Mouse (Mus musculus): Measurements from ENCODE around the gene Palld.

The Palld gene

GRCm38 (mm10) chr8:61775936-61776335 lies 126.6 kb downstream of the Palld start:
- no peak for DNase-seq (ENCODE audit: low read depth in 1 of 2, low spot score in 2 of 2)

DNA sequence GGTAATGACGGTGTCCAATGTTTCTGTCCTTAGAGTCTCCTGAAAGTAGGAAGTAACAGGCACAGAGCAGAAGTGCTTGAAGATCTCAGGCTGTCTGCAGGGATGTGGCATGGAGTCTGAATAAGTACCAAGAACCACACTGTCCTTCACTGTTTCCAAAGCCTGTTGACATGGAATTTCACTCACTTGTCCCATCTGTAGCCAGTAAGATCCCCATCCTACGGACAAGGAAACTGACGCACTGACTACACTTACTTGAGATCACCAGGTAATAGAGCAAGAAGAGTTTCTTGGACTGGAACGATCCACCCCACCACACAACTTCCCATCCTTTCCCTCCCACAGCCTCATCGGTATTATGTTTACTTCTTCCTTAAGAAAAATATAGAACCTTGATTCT lies 128.3 kb downstream of the Palld start:
- DNase-seq (ENCODE audit: low read depth in 1 of 2, low spot score in 2 of 2), result no peak

DNA sequence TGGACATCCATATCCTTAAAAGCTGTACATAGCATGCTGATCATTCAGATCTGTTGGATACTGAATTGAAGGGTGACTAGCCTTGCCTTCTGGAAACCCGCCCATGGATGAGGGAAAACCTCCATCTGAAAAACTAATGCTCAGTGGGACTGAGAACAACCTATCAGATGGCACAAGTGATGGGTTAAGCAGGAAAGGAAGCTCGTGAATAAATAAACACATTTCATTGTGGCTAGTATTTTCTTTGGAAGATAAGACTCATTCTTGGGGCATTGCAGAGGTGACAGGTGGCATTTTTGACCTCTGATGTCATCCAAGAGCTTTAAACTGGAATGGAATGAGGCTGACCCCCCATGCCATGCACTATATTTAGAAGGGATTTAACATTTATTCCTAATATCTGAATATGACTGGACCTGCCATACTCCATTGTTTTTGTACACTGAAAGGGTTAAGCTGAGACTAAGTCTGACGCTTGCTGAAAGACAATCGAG lies 128.8 kb downstream of the Palld start:
- DNase-seq (ENCODE audit: low read depth in 1 of 2, low spot score in 2 of 2), result no peak

DNA sequence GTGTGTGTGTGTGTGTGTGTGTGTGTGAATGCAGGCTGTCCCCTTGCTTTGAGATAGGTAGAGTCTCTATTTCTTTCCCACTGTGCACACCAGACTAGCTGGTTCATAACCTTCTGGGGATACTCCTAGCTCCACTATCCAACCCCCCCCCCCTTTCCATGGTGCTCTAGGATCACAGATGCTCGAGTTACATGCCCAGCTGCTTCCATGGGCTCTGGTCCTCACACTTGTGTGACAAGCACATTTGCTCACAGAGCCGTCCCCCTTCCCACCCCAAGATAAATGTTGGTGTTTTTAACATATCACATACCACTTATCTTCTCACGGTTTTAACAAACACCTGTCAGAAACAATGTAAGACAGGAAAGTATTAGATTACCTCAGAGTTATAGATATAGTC lies 131.2 kb downstream of the Palld start:
- DNase-seq (ENCODE audit: low read depth in 1 of 2, low spot score in 2 of 2), result no peak

- DNase-seq (ENCODE audit: low read depth in 1 of 2, low spot score in 2 of 2), result no peak
Measured at GRCm38 (mm10) chr8:61769340-61769879, 133.1 kb downstream of the Palld start.

DNA sequence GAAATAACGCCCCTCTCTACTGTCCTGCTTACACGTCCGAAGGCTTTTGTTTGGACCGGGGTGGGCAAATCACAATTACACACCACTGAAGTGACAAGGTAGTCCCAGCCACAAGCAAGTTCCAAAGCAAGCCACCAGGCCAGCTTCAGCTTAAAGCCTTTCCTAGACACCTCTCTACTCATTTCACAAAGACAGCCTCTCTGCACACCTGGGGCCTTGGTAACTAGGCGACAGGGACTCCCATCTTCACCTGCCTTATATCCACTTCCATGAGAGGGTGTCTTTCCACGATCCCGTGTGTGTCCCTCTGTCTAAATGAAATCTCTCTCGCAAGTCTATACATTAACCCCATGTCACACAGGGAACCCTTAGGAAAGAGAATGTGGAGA lies 142.3 kb downstream of the Palld start:
- DNase-seq (ENCODE audit: low read depth in 1 of 2, low spot score in 2 of 2), result no peak

DNA sequence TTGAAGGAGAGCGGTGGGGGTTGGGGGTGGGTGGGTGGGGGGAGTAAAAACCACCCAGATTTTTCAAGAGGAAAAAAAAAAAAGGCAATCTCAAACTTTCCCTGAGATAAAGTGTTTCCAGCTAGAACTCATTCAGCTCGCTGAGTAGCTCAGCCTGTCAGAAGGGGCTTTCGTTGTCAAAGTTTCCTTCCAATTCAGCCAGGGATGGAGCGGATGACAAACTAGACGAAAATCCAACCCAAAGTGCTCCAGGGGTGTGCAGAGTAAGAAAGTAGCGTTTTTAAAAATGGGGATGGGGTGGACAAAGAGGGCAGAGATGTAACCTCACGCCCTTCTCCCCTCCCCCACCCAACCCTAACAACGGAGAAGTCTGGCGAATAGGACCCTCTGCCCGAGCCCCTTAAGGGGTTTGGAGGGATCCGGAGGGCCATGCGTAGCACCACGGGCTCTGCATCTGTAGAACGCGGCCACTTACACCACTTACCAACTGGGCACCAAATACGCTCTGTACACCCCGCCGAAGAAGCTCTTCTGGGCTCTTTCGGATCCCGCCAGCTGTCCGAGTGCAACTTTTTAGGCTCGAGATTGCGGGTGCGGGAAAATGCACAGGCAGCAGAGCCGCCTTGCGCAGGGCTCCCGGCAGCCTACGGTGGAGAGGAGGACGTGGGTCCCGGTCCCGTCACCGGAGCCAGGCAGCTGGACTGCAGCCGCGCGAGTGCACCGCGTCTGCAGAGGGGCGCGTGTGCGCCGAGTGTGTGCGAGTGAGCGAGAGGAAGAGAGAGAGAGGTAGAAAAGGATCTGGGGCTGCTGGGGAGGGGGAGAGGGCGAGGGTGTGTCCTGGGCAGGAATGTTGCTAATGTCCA lies 142.9 kb downstream of the Palld start:
- no peak for DNase-seq (ENCODE audit: low read depth in 1 of 2, low spot score in 2 of 2)

- DNase-seq (ENCODE audit: low read depth in 1 of 2, low spot score in 2 of 2), result no peak
Measured at GRCm38 (mm10) chr8:61758686-61759326, 143.7 kb downstream of the Palld start.

- no peak for DNase-seq (ENCODE audit: low read depth in 1 of 2, low spot score in 2 of 2)
Measured at GRCm38 (mm10) chr8:61756971-61757965, 145.2 kb downstream of the Palld start.

- no peak for DNase-seq (ENCODE audit: low read depth in 1 of 2, low spot score in 2 of 2)
Measured at GRCm38 (mm10) chr8:61755186-61755585, 147.3 kb downstream of the Palld start.

DNA sequence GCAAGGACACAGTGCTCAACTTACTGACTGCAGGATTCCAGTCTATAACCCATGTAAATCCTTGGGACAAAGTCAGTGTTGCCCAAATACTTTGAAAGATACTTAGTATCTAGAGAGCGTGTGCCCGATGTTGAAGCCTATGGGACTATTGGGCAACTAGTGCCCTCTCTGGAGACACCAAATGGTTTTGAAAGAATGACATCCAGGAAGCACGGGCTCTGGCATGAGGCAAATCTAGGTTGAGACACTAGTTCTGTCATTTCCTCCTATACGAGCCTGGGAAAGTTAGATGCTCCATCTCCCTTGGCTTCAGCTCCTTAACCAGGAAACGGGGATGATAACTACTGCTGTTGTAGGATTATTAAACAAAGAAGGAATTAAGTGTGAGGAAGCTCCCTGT lies 155.4 kb downstream of the Palld start:
- DNase-seq (ENCODE audit: low read depth in 1 of 2, low spot score in 2 of 2), result no peak

DNA sequence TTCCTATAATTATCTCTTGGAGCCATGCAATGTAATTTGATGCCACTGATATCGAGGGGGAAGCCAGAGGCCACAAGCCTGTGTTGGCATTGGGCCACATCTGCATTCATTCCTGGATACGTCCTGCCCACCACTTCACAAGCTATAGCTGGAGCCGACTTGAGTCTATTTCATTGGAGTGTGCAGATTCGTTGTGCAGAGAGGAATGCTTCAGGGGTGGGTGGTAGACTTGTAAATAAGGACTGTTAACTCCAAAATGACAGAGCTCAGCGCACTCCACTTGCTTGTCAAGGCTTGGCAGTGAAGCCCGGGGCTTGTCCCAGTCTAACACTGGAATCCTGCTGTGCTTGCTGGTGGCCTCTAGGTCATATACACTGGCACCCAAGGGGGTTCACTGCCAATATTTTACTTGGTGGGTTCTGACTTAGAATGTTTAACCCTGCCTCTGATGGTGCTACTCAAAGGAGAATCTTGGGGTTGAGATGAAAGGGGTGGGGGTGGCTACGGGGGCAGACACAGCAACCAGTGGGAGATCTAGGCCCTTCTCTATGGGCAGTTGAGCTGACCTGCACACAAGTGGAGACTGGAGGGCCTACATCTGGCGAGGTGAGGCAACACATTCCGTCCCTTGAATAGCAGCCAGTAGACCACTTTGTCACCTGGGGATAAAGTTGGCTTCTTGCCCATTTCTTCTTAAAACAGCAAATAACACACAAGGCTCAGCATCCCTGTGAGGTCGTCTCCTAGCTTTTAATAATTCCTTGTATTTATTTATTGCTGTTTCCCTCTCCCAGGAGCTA lies 157.1 kb downstream of the Palld start:
- DNase-seq (ENCODE audit: low read depth in 1 of 2, low spot score in 2 of 2), result no peak

DNA sequence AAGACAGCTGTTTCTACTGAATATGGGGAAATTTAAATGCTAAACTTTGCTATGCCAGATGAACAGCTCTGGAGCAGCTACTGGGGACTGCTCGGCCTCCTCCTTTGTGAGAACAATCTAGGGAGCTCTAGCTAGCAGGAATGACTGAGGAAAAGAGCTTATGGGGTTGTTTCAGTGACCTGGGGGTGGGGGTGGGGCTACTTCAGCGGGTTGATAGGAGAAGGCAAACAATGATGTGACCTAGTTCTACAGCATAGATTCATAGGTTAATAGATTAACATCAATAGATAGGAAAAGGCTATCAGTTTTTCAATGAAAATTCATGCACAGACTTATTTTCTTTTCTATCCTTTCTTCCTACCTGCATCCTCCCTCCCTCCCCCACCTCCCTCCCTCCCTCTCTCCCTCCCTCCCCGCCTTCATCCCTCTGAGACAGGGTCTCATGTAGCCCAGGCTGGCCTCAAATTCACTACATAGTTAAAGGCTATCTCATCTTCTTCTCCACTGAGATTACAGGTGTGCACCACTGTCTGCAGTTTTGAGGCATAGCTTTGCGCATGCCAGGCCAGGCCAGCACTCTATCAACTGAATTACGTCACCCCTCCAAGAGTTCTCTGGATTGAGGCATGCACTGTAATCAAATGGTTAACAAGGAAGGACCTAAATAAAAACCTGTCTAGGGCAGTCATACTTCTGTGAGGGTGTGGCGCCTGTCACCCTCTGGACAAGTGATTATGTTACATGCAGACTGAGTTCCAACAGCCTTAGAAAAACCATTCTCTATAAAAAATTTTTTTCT lies 158.5 kb downstream of the Palld start:
- DNase-seq (ENCODE audit: low read depth in 1 of 2, low spot score in 2 of 2), result no peak

- DNase-seq (ENCODE audit: low read depth in 1 of 2, low spot score in 2 of 2), result no peak
Measured at GRCm38 (mm10) chr8:61737465-61737864, 165.0 kb downstream of the Palld start.

DNA sequence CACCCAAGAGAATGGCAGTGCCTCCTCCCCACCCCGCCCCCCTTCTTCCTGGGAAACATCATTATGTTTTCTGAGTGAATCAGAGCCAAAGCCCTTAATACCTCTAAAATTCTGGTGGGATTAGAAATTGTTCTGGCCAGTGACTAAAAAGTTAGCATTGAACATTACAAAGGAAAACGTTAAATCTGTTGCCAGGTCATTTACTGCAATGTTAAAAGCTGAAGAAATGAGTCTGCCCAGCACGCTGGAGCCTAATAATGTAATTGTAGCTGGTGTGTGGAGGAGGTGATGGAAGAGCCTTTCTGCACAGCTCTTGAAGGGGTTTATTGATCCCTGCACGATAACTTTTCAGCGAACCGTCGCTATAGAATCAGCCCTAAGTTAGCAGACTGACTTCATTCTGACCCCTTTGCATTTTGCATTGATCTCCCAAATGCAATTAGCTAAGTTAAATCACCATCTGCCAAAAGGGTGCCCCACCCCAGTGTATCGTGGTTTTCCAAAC lies 165.7 kb downstream of the Palld start:
- DNase-seq (ENCODE audit: low read depth in 1 of 2, low spot score in 2 of 2), result no peak

GRCm38 (mm10) chr8:61736117-61736516 lies 166.4 kb downstream of the Palld start:
- DNase-seq (ENCODE audit: low read depth in 1 of 2, low spot score in 2 of 2), result no peak

DNA sequence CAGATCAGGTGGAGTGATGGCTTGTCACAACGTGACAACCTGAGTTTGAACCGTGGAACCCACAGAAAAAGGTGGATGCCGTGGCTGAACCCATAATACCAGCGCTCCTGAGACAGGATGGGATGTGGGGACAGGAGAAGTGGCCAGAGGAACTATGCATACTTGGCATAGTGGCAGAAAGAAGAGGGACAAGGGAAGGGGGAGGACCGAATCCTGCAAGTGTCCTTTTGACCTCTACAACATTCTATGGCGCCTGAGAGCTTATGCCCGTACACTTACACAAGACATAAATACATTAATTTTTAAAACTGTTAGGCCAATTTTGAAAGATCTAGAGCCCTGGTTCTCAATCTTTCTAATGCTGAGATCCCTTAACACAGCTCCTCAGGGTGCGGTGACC lies 168.3 kb downstream of the Palld start:
- DNase-seq (ENCODE audit: low read depth in 1 of 2, low spot score in 2 of 2), result no peak

DNA sequence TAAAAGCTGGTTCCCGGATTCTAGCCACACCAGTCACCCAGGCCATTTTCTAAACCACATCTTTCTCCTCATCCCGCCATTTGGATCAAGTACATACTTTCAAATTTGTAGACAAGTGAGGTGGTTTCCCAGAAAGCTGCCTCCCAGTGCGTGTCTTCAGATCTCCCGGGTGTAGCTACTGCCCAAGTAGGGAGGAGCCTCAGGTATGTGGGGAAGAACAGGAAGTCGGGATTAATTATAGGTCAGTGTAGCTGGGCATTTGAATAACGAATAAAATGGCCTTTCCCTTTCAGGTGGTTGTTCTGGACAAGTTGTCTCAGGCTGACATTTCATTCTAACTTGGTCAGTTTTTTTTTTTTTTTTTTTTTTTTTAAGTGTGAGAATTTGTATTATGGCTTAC lies 170.3 kb downstream of the Palld start:
- DNase-seq (ENCODE audit: low read depth in 1 of 2, low spot score in 2 of 2), result no peak
